Mouse (Mus musculus): ENCODE data around the gene Hnrnph2. TPM values are rescaled to one million over a fixed set of nuclear protein-coding genes. Genes with fewer than 3 reads are reported as not detected.
A peak's percentile ranks its signal among the peaks of the same experiment; 100 is the strongest.

Gene Hnrnph2
- 100 to 1,000 TPM; 114 to 120 TPM for total RNA-seq (2021)
- long read RNA-seq, experiment 1, transcript Hnrnph2-202 (4 exons, 2,364 nt): minor isoform, 35 of 99 reads
- long read RNA-seq, experiment 1, transcript Hnrnph2-203 (3 exons, 2,426 nt): major isoform, 61 of 99 reads
- long read RNA-seq, experiment 1, partial matches to known transcripts: 3 of 99 reads
- long read RNA-seq, experiment 1, other reads (novel, unspliced or antisense): 0 of 99 reads
- long read RNA-seq, experiment 2, transcript Hnrnph2-203 (3 exons, 2,426 nt): major isoform, 170 of 257 reads
- long read RNA-seq, experiment 2, transcript Hnrnph2-202 (4 exons, 2,364 nt): minor isoform, 81 of 257 reads
- long read RNA-seq, experiment 2, partial matches to known transcripts: 1 of 257 reads
- long read RNA-seq, experiment 2, other reads (novel, unspliced or antisense): 5 of 257 reads

GRCm38 (mm10) chrX:134600659-134601379 lies at the start of gene Hnrnph2, which contains the start of gene Gla:
Hnrnph2 (plus strand) TSS chrX:134601179.
Gla (minus strand) TSS chrX:134601125.
- peak; percentile 74 to 77 for DNase-seq (ENCODE audit: low spot score in 2 of 2)

GRCm38 (mm10) chrX:134553326-134553725 lies 47.7 kb upstream of the Hnrnph2 start:
- DNase-seq (ENCODE audit: low spot score in 2 of 2): no peak

- DNase-seq (ENCODE audit: low spot score in 2 of 2): no peak
These were observed 46.6 kb upstream of the Hnrnph2 start for GRCm38 (mm10) chrX:134554425-134554824.

- DNase-seq (ENCODE audit: low spot score in 2 of 2): no peak
These were observed 36.7 kb upstream of the Hnrnph2 start for GRCm38 (mm10) chrX:134564326-134564725.

GRCm38 (mm10) chrX:134566536-134567222 lies 34.3 kb upstream of the Hnrnph2 start:
- DNase-seq (ENCODE audit: low spot score in 2 of 2): no peak

- DNase-seq (ENCODE audit: low spot score in 2 of 2): no peak
These were observed 23.1 kb upstream of the Hnrnph2 start for GRCm38 (mm10) chrX:134577896-134578295.

GRCm38 (mm10) chrX:134580528-134581305 lies 20.3 kb upstream of the Hnrnph2 start:
- no peak for DNase-seq (ENCODE audit: low spot score in 2 of 2)

- no peak for DNase-seq (ENCODE audit: low spot score in 2 of 2)
These were observed 18.7 kb upstream of the Hnrnph2 start for GRCm38 (mm10) chrX:134582270-134582669.

- DNase-seq (ENCODE audit: low spot score in 2 of 2): no peak
These were observed 17.9 kb upstream of the Hnrnph2 start, which contains the start of gene Btk for GRCm38 (mm10) chrX:134582888-134583669. Btk (minus strand) TSS chrX:134583570.

GRCm38 (mm10) chrX:134585103-134586002 lies 15.6 kb upstream of the Hnrnph2 start, which contains the start of gene Rpl36a:
Rpl36a (plus strand) TSS chrX:134585654.
- DNase-seq (ENCODE audit: low spot score in 2 of 2): peak; percentile 80 to 84

GRCm38 (mm10) chrX:134586447-134586846 lies 14.5 kb upstream of the Hnrnph2 start:
- no peak for DNase-seq (ENCODE audit: low spot score in 2 of 2)

GRCm38 (mm10) chrX:134588261-134588660 lies 12.7 kb upstream of the Hnrnph2 start:
- DNase-seq (ENCODE audit: low spot score in 2 of 2): no peak

- DNase-seq (ENCODE audit: low spot score in 2 of 2): no peak
These were observed 12.0 kb upstream of the Hnrnph2 start for GRCm38 (mm10) chrX:134588997-134589396.

GRCm38 (mm10) chrX:134589836-134590235 lies 11.1 kb upstream of the Hnrnph2 start:
- no peak for DNase-seq (ENCODE audit: low spot score in 2 of 2)

GRCm38 (mm10) chrX:134599922-134600565 lies 935 bp upstream of the Hnrnph2 start:
- no peak for DNase-seq (ENCODE audit: low spot score in 2 of 2)

- peak in 1 of 2 experiments; percentile 7 for DNase-seq (ENCODE audit: low spot score in 2 of 2)
These were observed 571 bp downstream of the Hnrnph2 start for GRCm38 (mm10) chrX:134601380-134602120.

GRCm38 (mm10) chrX:134609472-134609871 lies 8.5 kb downstream of the Hnrnph2 start:
- DNase-seq (ENCODE audit: low spot score in 2 of 2): no peak
